Mouse (Mus musculus) colon, adult 2 months (tissue): ENCODE measurements around the gene Bbs4. TPM values are rescaled to one million over a fixed set of nuclear protein-coding genes. Genes with fewer than 3 reads are reported as not detected.

ENCODE experiments used
- polyA plus RNA-seq: library from polyadenylated mRNA; depleted of rRNA; stranded (reverse); fragments of >200 nt; gene quantifications from 2 replicates; pipeline ENCODE4 v1.2.3, GENCODE M21; 2012; rRNA removed

Bbs4 gene
- polyA plus RNA-seq: 1.4 and 1.5 TPM in 2 replicates

GRCm38 (mm10) chr9:59353253-59353639 is at the start of gene Bbs4:
TSS of gene Bbs4 (minus strand) at chr9:59353508.

GRCm38 (mm10) chr9:59290957-59291687 is 62.2 kb downstream of the Bbs4 start, which contains the start of gene Adpgk:
TSS of gene Adpgk (plus strand) at chr9:59291558.

Other genes with a start within 250 kb of the Bbs4 start
- 9.0 and 11.0 TPM in 2 replicates for gene Adpgk, start 62.0 kb downstream of the Bbs4 start, polyA plus RNA-seq
- gene Arih1, start 133.1 kb upstream of the Bbs4 start, polyA plus RNA-seq: 20.5 and 23.6 TPM in 2 replicates
- 142 and 176 TPM in 2 replicates for gene Hexa, start 186.0 kb upstream of the Bbs4 start, polyA plus RNA-seq
- gene Tmem202, start 186.3 kb upstream of the Bbs4 start, polyA plus RNA-seq: 0.34 and 0.86 TPM in 2 replicates
- 7.2 and 7.4 TPM in 2 replicates for gene Celf6, start 224.4 kb upstream of the Bbs4 start, polyA plus RNA-seq